Mouse (Mus musculus) left cerebral cortex, postnatal 25 days (tissue): ENCODE results near the gene Ildr2. TPM values are rescaled to one million over a fixed set of nuclear protein-coding genes. Genes with fewer than 3 reads are reported as not detected.

Source experiments
- total RNA-seq, 2 experiments: library from RNA; stranded (reverse); gene quantifications; 2 replicates each; pipeline ENCODE4 v1.2.3; 2021

Gene Ildr2
- total RNA-seq, 2 experiments from 2014 or later: 115 to 128 TPM

Other genes with a start within 250 kb of the Ildr2 start
- gene Dusp27, start 126.2 kb upstream of the Ildr2 start, total RNA-seq: under 1 TPM; 0.21 TPM
- gene Gpa33, start 123.9 kb upstream of the Ildr2 start, total RNA-seq: not detected
- gene Mael, start 15.4 kb upstream of the Ildr2 start, total RNA-seq: under 1 TPM in 1 of 2 experiments, not detected in 1; 0.57 TPM
- 10 to 100 TPM; 33.0 to 33.1 TPM for gene Tada1, start 125.0 kb downstream of the Ildr2 start, total RNA-seq
- 10 to 100 TPM; 34.3 to 39.3 TPM for gene Pogk, start 155.7 kb downstream of the Ildr2 start, total RNA-seq
- not detected for gene Gm4846, start 243.4 kb downstream of the Ildr2 start, total RNA-seq